Mouse (Mus musculus) bone marrow, adult 2 months (tissue): Measurements from ENCODE around the gene Capzb.

Source experiments
- CTCF ChIP-seq: fragments of 200-500 bp; IDR thresholded peaks from 2 replicates; pipeline ENCODE4 v1.5.1; 2011; ENCODE audit warnings: low read length, control low read depth; ENCODE audit not compliant: control insufficient read depth, insufficient read depth
- POLR2A ChIP-seq: fragments of 200-500 bp; IDR thresholded peaks from 2 replicates; pipeline ENCODE4 v1.6.1; 2011; ENCODE audit warnings: low read depth, mild to moderate bottlenecking, control low read depth, low read length, borderline replicate concordance; ENCODE audit not compliant: control insufficient read depth

GRCm38 (mm10) chr4:139202556-139202955, 9.9 kb downstream of the Capzb start:
- TF ChIP-seq CTCF (no peak), POLR2A (no peak)
